Mouse (Mus musculus) forebrain, postnatal 0 days (tissue): ENCODE data around the gene Maml3. TPM values are rescaled to one million over a fixed set of nuclear protein-coding genes. Genes with fewer than 3 reads are reported as not detected.

Experiments
- ATAC-seq: fragments of 200-750 bp; cut with Nextera tagmentation; 2 replicates; pipeline ENCODE4 v1.8.0; 2017; ENCODE audit warnings: mild to moderate bottlenecking, moderate library complexity
- DNase-seq: peaks from one replicate; pipeline ENCODE4 v3.0.0-alpha.2; 2015
- H3K27ac ChIP-seq: fragments of 300-500 bp; sonication (generic); 2 replicates; pipeline ENCODE4 v1.5.1; 2014; ENCODE audit warnings: low read depth, mild to moderate bottlenecking, antibody characterized with exemption, low read length, moderate library complexity, mixed read lengths
- H3K27me3 ChIP-seq: fragments of 300-500 bp; sonication (generic); 2 replicates; pipeline ENCODE4 v1.6.1; 2014; ENCODE audit warnings: mild to moderate bottlenecking, low read length, mixed read lengths; ENCODE audit not compliant: insufficient read depth
- H3K36me3 ChIP-seq: fragments of 300-500 bp; sonication (generic); 2 replicates; pipeline ENCODE4 v1.6.1; 2014; ENCODE audit warnings: mild to moderate bottlenecking, moderate library complexity; ENCODE audit not compliant: insufficient read depth
- H3K4me1 ChIP-seq: fragments of 300-500 bp; sonication (generic); 2 replicates; pipeline ENCODE4 v1.6.1; 2014; ENCODE audit warnings: antibody characterized with exemption; ENCODE audit not compliant: insufficient read depth
- H3K4me2 ChIP-seq: fragments of 300-500 bp; sonication (generic); 2 replicates; pipeline ENCODE4 v1.6.1; 2014; ENCODE audit warnings: low read depth, mild to moderate bottlenecking, moderate library complexity
- H3K4me3 ChIP-seq: fragments of 300-500 bp; sonication (generic); 2 replicates; pipeline ENCODE4 v1.5.1; 2014; ENCODE audit warnings: low read depth, low read length, mixed read lengths
- H3K9ac ChIP-seq: fragments of 300-500 bp; sonication (generic); 2 replicates; pipeline ENCODE4 v1.6.1; 2014; ENCODE audit warnings: mild to moderate bottlenecking
- H3K9me3 ChIP-seq: fragments of 300-500 bp; sonication (generic); 2 replicates; pipeline ENCODE4 v1.6.1; 2016; ENCODE audit warnings: low read length
- CTCF ChIP-seq: sonication (generic); IDR thresholded peaks from 2 replicates; pipeline ENCODE4 v1.5.1; 2016; ENCODE audit warnings: antibody characterized with exemption, control low read depth, low read depth
- WGBS: fragments of 180-500 bp; shearing (Covaris S2); extraction: QIAGEN DNeasy Blood & Tissue Kit; methylation state at CpG from one replicate; pipeline ENCODE4 v1.1.7; 2014; 5-methylcytosine and 5-hydroxymethylcytosine counted together
- polyA plus RNA-seq: library from polyadenylated mRNA; unstranded; fragments of >200 nt; fragmentation: Nextera tagmentation; extraction: Ambion mirVana; gene quantifications from 2 replicates; pipeline ENCODE4 v1.2.1, GENCODE M21; 2015
- total RNA-seq: library from RNA; depleted of rRNA; stranded (reverse); fragments of >200 nt; gene quantifications from 2 replicates; pipeline ENCODE4 v1.2.3, GENCODE M21; 2014

The Maml3 gene
- total and polyA plus RNA-seq, 2 experiments from 2014 or later = 3.1 to 14.9 TPM

- TF ChIP-seq CTCF = no peak
- H3K36me3 ChIP-seq = no peaks in the 10 kb centered on the region
- DNase-seq (no peak), ATAC-seq (no peak; the same call in 1 of the 2 replicates)
- no peaks in the 10 kb centered on the region for H3K9me3 ChIP-seq
- no peak overlapping the region for H3K27ac ChIP-seq
- no peak overlapping the region for H3K4me2 ChIP-seq
- H3K4me1 ChIP-seq = 0 out of 2 replicates have a peak, but pooled peaks cover 6% of the 10 kb centered on the region
- no peak overlapping the region for H3K4me3 ChIP-seq
- WGBS = 37% methylated on average over 5 of the region's 5 CpGs
- H3K9ac ChIP-seq = no peak overlapping the region
- H3K27me3 ChIP-seq = no peaks in the 10 kb centered on the region
These were observed 32.9 kb downstream of the Maml3 start for GRCm38 (mm10) chr3:52071996-52072395.

GRCm38 (mm10) chr3:52070163-52070478 is 34.8 kb downstream of the Maml3 start:
- ATAC-seq = no peak
- WGBS = 8% methylated on average over 4 of the region's 4 CpGs
- Histone ChIP-seq H3K9me3 (no peaks in the 10 kb centered on the region), H3K27ac (no peak overlapping the region), H3K4me1 (0 out of 2 replicates have a peak, but pooled peaks cover 6% of the 10 kb centered on the region), H3K4me3 (peak overlapping the region; percentile 26), H3K9ac (peak overlapping the region; percentile 31), H3K36me3 (no peaks in the 10 kb centered on the region), H3K27me3 (no peaks in the 10 kb centered on the region), H3K4me2 (peak overlapping the region; percentile 51)
- no peak for TF ChIP-seq CTCF
- peak; percentile 17 for DNase-seq

- ATAC-seq (peak; percentile 76), DNase-seq (peak; percentile 74)
- Histone ChIP-seq H3K27me3 (no peaks in the 10 kb centered on the region), H3K4me3 (peak overlapping the region; percentile 26), H3K4me1 (0 out of 2 replicates have a peak, but pooled peaks cover 6% of the 10 kb centered on the region), H3K36me3 (no peaks in the 10 kb centered on the region), H3K9ac (peak overlapping the region; percentile 31), H3K27ac (no peak overlapping the region), H3K9me3 (no peaks in the 10 kb centered on the region), H3K4me2 (peak overlapping the region; percentile 51)
- no peak for TF ChIP-seq CTCF
- WGBS = 8% methylated on average over 25 of the region's 25 CpGs
These were observed 35.3 kb downstream of the Maml3 start for GRCm38 (mm10) chr3:52069304-52070162.

GRCm38 (mm10) chr3:52068885-52069284 is 36.0 kb downstream of the Maml3 start:
- Histone ChIP-seq H3K4me2 (no peak overlapping the region), H3K9me3 (no peaks in the 10 kb centered on the region), H3K4me1 (0 out of 2 replicates have a peak, but pooled peaks cover 6% of the 10 kb centered on the region), H3K4me3 (no peak overlapping the region), H3K9ac (no peak overlapping the region), H3K27ac (no peak overlapping the region), H3K36me3 (no peaks in the 10 kb centered on the region), H3K27me3 (no peaks in the 10 kb centered on the region)
- DNase-seq (no peak), ATAC-seq (no peak)
- no peak for TF ChIP-seq CTCF
- WGBS = 58% methylated on average over 3 of the region's 3 CpGs

- Histone ChIP-seq H3K9me3 (no peaks in the 10 kb centered on the region), H3K4me1 (0 out of 2 replicates have a peak, but pooled peaks cover 6% of the 10 kb centered on the region), H3K4me2 (no peak overlapping the region), H3K27ac (no peak overlapping the region), H3K36me3 (no peaks in the 10 kb centered on the region), H3K27me3 (no peaks in the 10 kb centered on the region), H3K9ac (no peak overlapping the region), H3K4me3 (no peak overlapping the region)
- no peak for ATAC-seq
- TF ChIP-seq CTCF = no peak
- no peak for DNase-seq
- WGBS = 75% methylated on average over 6 of the region's 6 CpGs
These were observed 37.7 kb downstream of the Maml3 start for GRCm38 (mm10) chr3:52067181-52067580.

- Histone ChIP-seq H3K36me3 (no peaks in the 10 kb centered on the region), H3K9ac (no peak overlapping the region), H3K4me1 (0 out of 2 replicates have a peak, but pooled peaks cover 6% of the 10 kb centered on the region), H3K4me2 (no peak overlapping the region), H3K9me3 (no peaks in the 10 kb centered on the region), H3K27me3 (no peaks in the 10 kb centered on the region), H3K27ac (no peak overlapping the region), H3K4me3 (no peak overlapping the region)
- WGBS = 28% methylated on average over 3 of the region's 3 CpGs
- no peak for TF ChIP-seq CTCF
- no peak for ATAC-seq
- DNase-seq = no peak
These were observed 38.7 kb downstream of the Maml3 start for GRCm38 (mm10) chr3:52066142-52066541.

- 86% methylated on average over 3 of the region's 3 CpGs for WGBS
- no peak overlapping the region for H3K4me3 ChIP-seq
- no peak overlapping the region for H3K9ac ChIP-seq
- ATAC-seq (no peak), DNase-seq (no peak)
- no peak overlapping the region for H3K27ac ChIP-seq
- H3K36me3 ChIP-seq = no peaks in the 10 kb centered on the region
- no peaks in the 10 kb centered on the region for H3K4me1 ChIP-seq
- H3K27me3 ChIP-seq = no peaks in the 10 kb centered on the region
- H3K4me2 ChIP-seq = no peak overlapping the region
- TF ChIP-seq CTCF = no peak
- no peaks in the 10 kb centered on the region for H3K9me3 ChIP-seq
These were observed 41.6 kb downstream of the Maml3 start for GRCm38 (mm10) chr3:52063261-52063655.
